Mouse (Mus musculus): ENCODE measurements around the gene Mtch1.

DNA sequence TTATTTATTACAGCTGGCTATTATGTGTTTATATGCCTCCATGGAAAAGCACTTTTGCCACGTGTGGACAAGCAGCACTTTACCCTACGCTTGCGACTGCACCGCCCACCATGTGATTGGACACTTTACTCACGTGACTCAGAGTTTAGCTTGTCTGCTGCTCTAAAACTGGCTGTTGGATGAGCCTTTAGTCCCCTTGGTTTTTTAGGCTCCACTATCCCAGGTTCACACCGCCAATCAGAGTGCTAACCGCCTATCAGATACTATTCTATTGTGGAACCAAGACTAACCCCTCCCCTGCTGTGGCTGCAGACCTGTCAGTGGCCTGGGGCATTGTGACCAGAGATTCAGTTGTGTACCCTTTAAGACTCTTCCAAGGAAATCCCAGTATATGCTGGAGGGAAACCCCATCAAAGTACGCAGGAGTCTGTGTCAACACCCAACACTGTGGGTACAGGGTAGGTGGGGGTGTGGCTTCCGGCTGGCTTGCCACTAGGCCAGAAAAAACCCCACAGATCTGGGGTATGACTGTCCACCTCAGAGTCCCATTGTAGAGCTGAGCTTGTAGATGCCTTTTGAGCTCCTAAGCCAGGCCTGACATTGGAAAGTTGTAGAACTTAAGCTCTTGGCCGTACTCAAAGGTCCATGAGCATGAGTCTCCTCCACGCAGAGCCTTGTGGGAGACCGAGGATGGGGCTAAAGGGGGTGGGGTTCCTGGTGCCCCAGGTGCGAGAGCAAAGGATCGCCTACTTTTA lies 45.8 kb upstream of the Mtch1 start:
- TF ChIP-seq CTCF (IDR thresholded peaks at IDR 0.05; ENCODE audit: low read depth) = no peak
- no peak for TF ChIP-seq EP300 (IDR thresholded peaks at IDR 0.05; ENCODE audit: low read depth)

Measured in liver, embryonic 14.5 days (tissue).